Mouse (Mus musculus) hindbrain, embryonic 14.5 days (tissue): Measurements from ENCODE around the gene Nop2. TPM values are rescaled to one million over a fixed set of nuclear protein-coding genes. Genes with fewer than 3 reads are reported as not detected.

Experiments
- ATAC-seq: fragments of 200-750 bp; cut with Nextera tagmentation; 2 replicates; pipeline ENCODE4 v1.8.0; 2017; ENCODE audit warnings: moderate number of reproducible peaks, mild to moderate bottlenecking, moderate TSS enrichment, moderate library complexity; ENCODE audit not compliant: low FRiP score
- DNase-seq: peaks from one replicate; pipeline ENCODE4 v3.0.0-alpha.2; 2015; ENCODE audit warnings: low spot score
- H3K27ac ChIP-seq: fragments of 300-500 bp; sonication (generic); 2 replicates; pipeline ENCODE4 v1.5.1; 2014; ENCODE audit warnings: mild to moderate bottlenecking, moderate library complexity
- H3K27me3 ChIP-seq: fragments of 300-500 bp; sonication (generic); 2 replicates; pipeline ENCODE4 v1.6.1; 2014; ENCODE audit warnings: mild to moderate bottlenecking, low read length, mixed read lengths; ENCODE audit not compliant: control insufficient read depth, insufficient read depth
- H3K36me3 ChIP-seq: fragments of 300-500 bp; sonication (generic); replicated peaks from 2 replicates; pipeline ENCODE4 v1.6.1; 2014; ENCODE audit not compliant: control insufficient read depth, insufficient read depth
- H3K4me1 ChIP-seq: fragments of 300-500 bp; sonication (generic); replicated peaks from 2 replicates; pipeline ENCODE4 v1.6.1; 2014; ENCODE audit warnings: antibody characterized with exemption, low read length, mixed read lengths; ENCODE audit not compliant: control insufficient read depth, insufficient read depth
- H3K4me2 ChIP-seq: fragments of 300-500 bp; sonication (generic); replicated peaks from 2 replicates; pipeline ENCODE4 v1.6.1; 2014; ENCODE audit warnings: mild to moderate bottlenecking, moderate library complexity
- H3K4me3 ChIP-seq: fragments of 300-500 bp; sonication (generic); replicated peaks from 2 replicates; pipeline ENCODE4 v1.5.1; 2014; ENCODE audit warnings: mild to moderate bottlenecking, low read length
- H3K9ac ChIP-seq: fragments of 300-500 bp; sonication (generic); 2 replicates; pipeline ENCODE4 v1.6.1; 2014
- H3K9me3 ChIP-seq: fragments of 300-500 bp; sonication (generic); 2 replicates; pipeline ENCODE4 v1.6.1; 2016; ENCODE audit warnings: low read length; ENCODE audit not compliant: control insufficient read depth
- WGBS: fragments of 180-500 bp; shearing (Covaris S2); extraction: QIAGEN DNeasy Blood & Tissue Kit; methylation state at CpG from one replicate; pipeline ENCODE4 v1.1.7; 2014; 5-methylcytosine and 5-hydroxymethylcytosine counted together
- polyA plus RNA-seq: library from polyadenylated mRNA; unstranded; fragments of >200 nt; fragmentation: Nextera tagmentation; extraction: Ambion mirVana; gene quantifications from 2 replicates; pipeline ENCODE4 v1.2.1, GENCODE M21; 2014

Nop2 gene
- polyA plus RNA-seq, 1 experiment from 2014 or later, result 40.3 TPM

- Histone ChIP-seq H3K4me1 (peaks cover 41% of the 10 kb centered on the region), H3K9me3 (no peaks in the 10 kb centered on the region), H3K27me3 (no peaks in the 10 kb centered on the region), H3K4me3 (peak overlapping the region; percentile 10), H3K9ac (peak overlapping the region; percentile 92), H3K27ac (0 out of 2 replicates have a peak overlapping the region, but pooled peaks have one; percentile 7), H3K4me2 (peak overlapping the region; percentile 98), H3K36me3 (peaks cover 28% of the 10 kb centered on the region)
- ATAC-seq (no peak), DNase-seq (no peak)
- WGBS, result 56% methylated on average over 10 of the region's 10 CpGs
These were observed 15.6 kb downstream of the Nop2 start for GRCm38 (mm10) chr6:125147329-125147728.

GRCm38 (mm10) chr6:125148251-125148925, 16.7 kb downstream of the Nop2 start:
- Histone ChIP-seq H3K27ac (0 out of 2 replicates have a peak overlapping the region, but pooled peaks have one; percentile 29), H3K4me3 (no peak overlapping the region), H3K4me2 (peak overlapping the region; percentile 98), H3K9me3 (no peaks in the 10 kb centered on the region), H3K4me1 (peaks cover 41% of the 10 kb centered on the region), H3K9ac (peak overlapping the region; percentile 92), H3K36me3 (peaks cover 29% of the 10 kb centered on the region), H3K27me3 (no peaks in the 10 kb centered on the region)
- ATAC-seq (no peak), DNase-seq (no peak)
- 67% methylated on average over 18 of the region's 18 CpGs for WGBS

GRCm38 (mm10) chr6:125148926-125149568, 17.3 kb downstream of the Nop2 start:
- Histone ChIP-seq H3K4me3 (no peak overlapping the region), H3K4me1 (peaks cover 41% of the 10 kb centered on the region), H3K27me3 (no peaks in the 10 kb centered on the region), H3K9ac (peak overlapping the region; percentile 92; the same call in 1 of the 2 replicates), H3K4me2 (peak overlapping the region; percentile 98), H3K36me3 (peaks cover 27% of the 10 kb centered on the region), H3K27ac (no peak overlapping the region), H3K9me3 (no peaks in the 10 kb centered on the region)
- no peak for ATAC-seq
- no peak for DNase-seq
- WGBS, result 74% methylated on average over 16 of the region's 16 CpGs

- H3K27ac ChIP-seq, result no peak overlapping the region
- 73% methylated on average over 7 of the region's 7 CpGs for WGBS
- no peak overlapping the region for H3K9ac ChIP-seq
These were observed 17.9 kb downstream of the Nop2 start for GRCm38 (mm10) chr6:125149569-125149950.

GRCm38 (mm10) chr6:125152212-125153017, 20.7 kb downstream of the Nop2 start:
- WGBS, result 85% methylated on average over 22 of the region's 22 CpGs
- Histone ChIP-seq H3K27ac (no peak overlapping the region), H3K4me3 (no peak overlapping the region), H3K27me3 (no peaks in the 10 kb centered on the region), H3K36me3 (peaks cover 39% of the 10 kb centered on the region), H3K9me3 (no peaks in the 10 kb centered on the region), H3K9ac (no peak overlapping the region), H3K4me1 (peaks cover 23% of the 10 kb centered on the region), H3K4me2 (no peak overlapping the region)
- DNase-seq (no peak), ATAC-seq (no peak)

More at GRCm38 (mm10) chr6:125149569-125149950, 17.9 kb downstream of the Nop2 start:
- ATAC-seq (no peak), DNase-seq (no peak)
- Histone ChIP-seq H3K36me3 (peaks cover 25% of the 10 kb centered on the region), H3K4me1 (peaks cover 41% of the 10 kb centered on the region), H3K9me3 (no peaks in the 10 kb centered on the region), H3K4me2 (no peak overlapping the region), H3K27me3 (no peaks in the 10 kb centered on the region), H3K4me3 (no peak overlapping the region)

- H3K4me2 ChIP-seq, result no peak overlapping the region
- DNase-seq (no peak), ATAC-seq (no peak)
- peaks cover 17% of the 10 kb centered on the region for H3K4me1 ChIP-seq
- H3K36me3 ChIP-seq, result peaks cover 41% of the 10 kb centered on the region
- H3K9ac ChIP-seq, result no peak overlapping the region
- H3K27ac ChIP-seq, result no peak overlapping the region
- H3K4me3 ChIP-seq, result no peak overlapping the region
- WGBS, result 83% methylated on average over 5 of the region's 5 CpGs
- no peaks in the 10 kb centered on the region for H3K27me3 ChIP-seq
- no peaks in the 10 kb centered on the region for H3K9me3 ChIP-seq
These were observed 21.3 kb downstream of the Nop2 start for GRCm38 (mm10) chr6:125153018-125153389.

- H3K27me3 ChIP-seq, result no peaks in the 10 kb centered on the region
- ATAC-seq, result no peak
- DNase-seq, result no peak
- H3K9ac ChIP-seq, result no peak overlapping the region
- no peak overlapping the region for H3K27ac ChIP-seq
- peaks cover 10% of the 10 kb centered on the region; the same call in 1 of the 2 replicates for H3K4me1 ChIP-seq
- H3K9me3 ChIP-seq, result no peaks in the 10 kb centered on the region
- 94% methylated on average over 4 of the region's 4 CpGs for WGBS
- H3K36me3 ChIP-seq, result peaks cover 44% of the 10 kb centered on the region
- H3K4me2 ChIP-seq, result no peak overlapping the region
- H3K4me3 ChIP-seq, result no peak overlapping the region
These were observed 22.0 kb downstream of the Nop2 start for GRCm38 (mm10) chr6:125153682-125154081.

- Histone ChIP-seq H3K36me3 (peaks cover 53% of the 10 kb centered on the region), H3K4me1 (0 out of 2 replicates have a peak, but pooled peaks cover 3% of the 10 kb centered on the region), H3K4me2 (no peak overlapping the region), H3K9ac (no peak overlapping the region), H3K27me3 (no peaks in the 10 kb centered on the region), H3K4me3 (no peak overlapping the region), H3K27ac (no peak overlapping the region), H3K9me3 (no peaks in the 10 kb centered on the region)
- DNase-seq, result peak; percentile 51
- ATAC-seq, result no peak
These were observed 22.8 kb downstream of the Nop2 start for GRCm38 (mm10) chr6:125154550-125154949.

GRCm38 (mm10) chr6:125155262-125155661, 23.6 kb downstream of the Nop2 start:
- Histone ChIP-seq H3K36me3 (peaks cover 60% of the 10 kb centered on the region), H3K9me3 (no peaks in the 10 kb centered on the region), H3K27me3 (no peaks in the 10 kb centered on the region), H3K9ac (no peak overlapping the region), H3K4me2 (no peak overlapping the region), H3K27ac (no peak overlapping the region), H3K4me1 (no peaks in the 10 kb centered on the region), H3K4me3 (no peak overlapping the region)
- no peak for DNase-seq
- 86% methylated on average over 8 of the region's 8 CpGs for WGBS
- no peak for ATAC-seq
